Mouse (Mus musculus): Measurements from ENCODE around the gene Adamts14.
A peak's percentile ranks its signal among the peaks of the same experiment; 100 is the strongest.

Adamts14 gene

GRCm38 (mm10) chr10:61179927-61180326 is 93.3 kb downstream of the Adamts14 start:
- no peak for DNase-seq (ENCODE audit: low read depth, low spot score)

- no peak for DNase-seq (ENCODE audit: low read depth, low spot score)
Measured at GRCm38 (mm10) chr10:61178687-61179086, 94.6 kb downstream of the Adamts14 start.

DNA sequence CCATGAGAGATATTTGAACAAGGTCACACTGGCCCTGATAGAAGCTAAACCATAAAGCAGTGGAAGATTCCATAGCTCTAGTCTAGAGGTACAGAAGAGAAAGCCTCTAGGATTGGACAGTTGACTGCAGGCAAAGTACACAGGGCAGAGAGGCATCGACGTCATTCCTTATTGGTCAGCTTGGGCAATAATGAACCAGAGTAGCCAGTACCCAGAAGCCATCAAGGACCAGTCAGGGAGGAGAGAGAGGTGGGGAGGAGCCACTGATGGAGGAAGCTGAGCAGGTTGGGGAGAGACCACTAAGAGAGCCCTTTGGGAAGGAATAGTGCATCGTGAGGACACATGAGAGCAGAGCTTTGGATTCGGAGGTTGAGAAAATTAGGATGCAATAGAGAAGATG is 95.5 kb downstream of the Adamts14 start:
- no peak for DNase-seq (ENCODE audit: low read depth, low spot score)

DNA sequence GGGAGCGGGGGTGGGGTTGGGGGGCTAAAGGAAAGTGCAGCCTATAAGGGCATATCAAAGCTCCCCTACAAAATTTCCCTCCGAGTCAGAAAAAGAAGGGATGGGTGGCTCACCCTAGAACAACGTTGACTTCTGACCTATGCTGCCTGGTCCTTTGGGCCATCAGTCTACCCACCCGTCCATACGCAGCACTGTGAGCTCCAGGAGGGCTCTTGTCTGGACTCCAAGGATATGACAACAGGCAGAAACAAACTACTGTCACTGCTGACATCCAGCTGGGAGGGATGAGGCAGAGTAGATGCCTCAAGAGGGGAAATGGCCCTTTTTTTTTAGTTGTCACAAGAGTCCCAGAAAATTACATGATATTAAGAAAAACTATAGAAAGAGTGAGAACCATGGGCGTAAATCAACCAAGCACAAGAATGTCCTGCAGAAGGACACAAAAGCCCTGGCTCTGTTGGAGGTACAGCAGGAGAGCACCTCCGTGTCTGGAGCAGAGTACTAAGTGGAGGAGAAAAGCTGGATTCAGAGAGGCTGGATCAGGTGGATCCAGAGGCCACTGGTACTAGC is 96.9 kb downstream of the Adamts14 start:
- no peak for DNase-seq (ENCODE audit: low read depth, low spot score)

- peak; percentile 57 for DNase-seq (ENCODE audit: low read depth, low spot score)
Measured at GRCm38 (mm10) chr10:61175442-61176204, 97.6 kb downstream of the Adamts14 start.

- no peak for DNase-seq (ENCODE audit: low read depth, low spot score)
Measured at GRCm38 (mm10) chr10:61174711-61175441, 98.4 kb downstream of the Adamts14 start.

- no peak for DNase-seq (ENCODE audit: low read depth, low spot score)
Measured at GRCm38 (mm10) chr10:61172496-61172895, 100.7 kb downstream of the Adamts14 start.

DNA sequence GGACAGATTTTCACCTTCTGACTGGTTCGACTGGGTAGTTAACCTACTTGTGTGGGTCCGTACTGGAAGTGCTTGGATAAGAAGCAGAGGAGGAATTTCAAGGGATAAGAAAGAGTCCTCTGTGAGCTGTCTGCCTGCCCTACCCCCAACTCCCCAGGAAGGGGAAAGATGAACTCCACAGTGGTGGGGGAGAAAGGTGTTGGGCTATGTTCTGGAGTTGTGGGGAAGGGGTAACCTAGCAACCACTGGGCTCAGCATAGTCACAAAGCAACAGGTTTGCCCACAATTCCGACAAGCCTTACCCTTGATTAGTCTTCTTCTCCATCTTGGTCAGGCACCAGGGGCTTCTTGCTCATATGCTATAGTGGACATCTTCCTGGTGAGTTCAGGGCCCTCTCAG is 101.6 kb downstream of the Adamts14 start, which contains the start of gene Tbata:
Gene Tbata, plus strand, starts transcription at position 301 of the 400 bp plus-strand sequence.
- DNase-seq (ENCODE audit: low read depth, low spot score) = no peak

GRCm38 (mm10) chr10:61168393-61168792 is 104.8 kb downstream of the Adamts14 start:
- DNase-seq (ENCODE audit: low read depth, low spot score) = no peak

DNA sequence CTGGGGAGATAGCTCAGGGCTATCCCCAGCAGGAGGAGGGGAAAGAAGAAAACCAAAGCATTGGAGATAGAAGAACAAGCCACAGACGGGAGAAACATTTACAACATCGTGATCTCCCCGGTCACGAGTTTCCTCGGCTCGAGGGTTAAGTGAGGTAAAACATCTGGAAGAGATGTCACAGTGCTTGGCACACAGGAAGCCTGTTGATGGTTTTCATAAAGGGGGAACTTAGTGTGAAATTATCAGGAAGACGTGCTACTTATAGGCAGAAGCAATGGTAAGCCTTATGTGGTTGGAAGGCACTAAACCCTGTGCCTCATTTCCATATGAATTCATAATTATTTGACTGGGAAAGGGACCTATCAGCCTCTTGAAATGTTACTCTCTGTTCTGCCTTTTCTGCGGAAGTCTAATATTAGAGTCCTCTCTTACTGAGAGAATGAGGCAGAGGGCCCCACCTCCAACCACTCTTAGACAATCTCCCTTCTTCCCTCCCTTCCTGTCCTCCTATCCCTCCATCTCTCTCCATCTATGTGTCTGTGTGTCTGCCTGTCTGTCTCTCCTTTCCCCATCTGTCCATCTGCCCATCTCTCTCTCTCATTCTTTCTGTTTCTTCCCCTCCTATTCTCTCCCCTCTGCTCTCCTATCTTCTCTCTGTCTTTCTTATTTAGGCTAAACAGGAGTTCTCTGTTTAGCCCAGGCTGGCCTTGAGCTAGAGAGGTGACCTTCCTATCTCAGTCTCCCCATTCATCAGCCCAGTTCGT is 105.7 kb downstream of the Adamts14 start:
- no peak for DNase-seq (ENCODE audit: low read depth, low spot score)

- DNase-seq (ENCODE audit: low read depth, low spot score) = no peak
Measured at GRCm38 (mm10) chr10:61162366-61162765, 110.9 kb downstream of the Adamts14 start.

DNA sequence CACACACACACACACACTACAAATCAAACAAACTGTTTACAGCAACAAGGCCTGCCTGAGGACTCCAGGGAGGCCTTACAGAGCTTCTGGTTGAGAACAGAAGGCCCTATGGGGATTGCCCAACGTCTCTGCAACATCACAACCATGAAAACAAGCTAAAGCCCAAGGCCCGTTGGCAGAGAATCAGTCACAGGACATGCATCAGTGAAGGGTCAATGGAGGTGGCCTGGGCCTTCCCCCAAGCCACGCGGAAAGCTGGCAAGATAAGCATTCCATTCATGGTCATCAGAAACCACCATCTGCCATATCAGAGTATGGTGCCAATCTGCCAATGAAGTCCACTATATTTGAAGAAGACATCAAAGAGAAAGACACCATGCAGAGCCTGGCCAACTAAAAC is 112.6 kb downstream of the Adamts14 start:
- DNase-seq (ENCODE audit: low read depth, low spot score) = peak; percentile 53

DNA sequence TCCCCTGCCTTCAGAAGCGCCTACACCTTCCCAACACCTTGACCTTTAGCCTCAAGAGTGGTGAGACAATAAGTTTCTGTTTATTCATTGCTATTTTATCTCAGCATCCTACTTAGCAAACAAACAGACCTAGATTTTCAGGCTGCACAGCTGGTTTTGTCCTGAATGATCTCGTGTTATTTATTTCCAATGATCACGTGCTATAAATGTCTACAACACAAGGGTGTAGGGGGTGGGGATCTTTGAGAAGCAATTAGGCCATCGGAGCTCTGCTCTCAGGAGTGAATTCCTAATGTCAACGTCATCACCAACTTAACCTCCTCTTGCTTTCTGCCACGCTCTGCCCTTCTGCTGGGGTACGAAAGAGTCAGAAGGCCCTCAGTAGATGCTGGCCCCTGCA is 113.1 kb downstream of the Adamts14 start:
- DNase-seq (ENCODE audit: low read depth, low spot score) = no peak

- no peak for DNase-seq (ENCODE audit: low read depth, low spot score)
Measured at GRCm38 (mm10) chr10:61158594-61158993, 114.6 kb downstream of the Adamts14 start.

GRCm38 (mm10) chr10:61156453-61156852 is 116.8 kb downstream of the Adamts14 start:
- no peak for DNase-seq (ENCODE audit: low read depth, low spot score)

- DNase-seq (ENCODE audit: low read depth, low spot score) = peak; percentile 95
Measured at GRCm38 (mm10) chr10:61155611-61156010, 117.6 kb downstream of the Adamts14 start.

DNA sequence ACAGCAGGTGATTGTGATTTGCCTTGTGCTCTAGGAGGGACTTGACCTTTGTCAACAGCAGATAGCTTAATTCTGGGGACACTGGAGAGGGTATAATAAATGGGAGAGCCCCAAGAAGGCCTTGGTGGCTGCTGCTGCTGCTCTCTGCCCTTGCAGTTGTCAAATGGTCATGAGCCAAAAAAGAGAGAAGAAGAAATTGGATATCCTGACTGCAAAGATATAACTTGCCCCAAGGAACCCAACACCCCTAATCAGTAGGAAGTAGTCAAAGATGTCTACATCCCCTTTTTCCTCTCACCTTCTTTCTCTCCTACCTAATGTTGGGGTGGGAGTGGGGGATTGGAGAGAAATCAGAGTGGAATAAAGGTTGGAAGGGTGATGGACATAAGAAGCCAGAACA is 121.1 kb downstream of the Adamts14 start:
- no peak for DNase-seq (ENCODE audit: low read depth, low spot score)

DNA sequence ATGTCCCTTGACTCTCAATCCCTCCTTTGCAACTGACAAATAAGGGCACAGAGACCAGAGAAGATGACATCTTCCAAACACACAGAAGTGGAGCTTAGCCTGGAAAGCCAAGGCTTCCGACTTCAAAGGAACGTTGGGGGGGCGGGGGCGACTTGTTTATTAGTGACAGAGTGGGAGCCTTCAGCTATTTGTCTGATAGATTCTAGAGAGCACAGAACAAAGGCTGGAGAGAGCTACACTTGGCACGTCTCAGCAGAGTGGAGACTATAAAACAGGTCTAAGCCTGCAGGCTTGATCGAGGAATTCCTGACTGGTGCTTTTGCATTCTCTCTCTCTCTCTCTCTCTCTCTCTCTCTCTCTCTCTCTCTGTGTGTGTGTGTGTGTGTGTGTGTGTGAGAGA is 122.6 kb downstream of the Adamts14 start:
- DNase-seq (ENCODE audit: low read depth, low spot score) = no peak

GRCm38 (mm10) chr10:61149476-61149875 is 123.8 kb downstream of the Adamts14 start:
- DNase-seq (ENCODE audit: low read depth, low spot score) = no peak

DNA sequence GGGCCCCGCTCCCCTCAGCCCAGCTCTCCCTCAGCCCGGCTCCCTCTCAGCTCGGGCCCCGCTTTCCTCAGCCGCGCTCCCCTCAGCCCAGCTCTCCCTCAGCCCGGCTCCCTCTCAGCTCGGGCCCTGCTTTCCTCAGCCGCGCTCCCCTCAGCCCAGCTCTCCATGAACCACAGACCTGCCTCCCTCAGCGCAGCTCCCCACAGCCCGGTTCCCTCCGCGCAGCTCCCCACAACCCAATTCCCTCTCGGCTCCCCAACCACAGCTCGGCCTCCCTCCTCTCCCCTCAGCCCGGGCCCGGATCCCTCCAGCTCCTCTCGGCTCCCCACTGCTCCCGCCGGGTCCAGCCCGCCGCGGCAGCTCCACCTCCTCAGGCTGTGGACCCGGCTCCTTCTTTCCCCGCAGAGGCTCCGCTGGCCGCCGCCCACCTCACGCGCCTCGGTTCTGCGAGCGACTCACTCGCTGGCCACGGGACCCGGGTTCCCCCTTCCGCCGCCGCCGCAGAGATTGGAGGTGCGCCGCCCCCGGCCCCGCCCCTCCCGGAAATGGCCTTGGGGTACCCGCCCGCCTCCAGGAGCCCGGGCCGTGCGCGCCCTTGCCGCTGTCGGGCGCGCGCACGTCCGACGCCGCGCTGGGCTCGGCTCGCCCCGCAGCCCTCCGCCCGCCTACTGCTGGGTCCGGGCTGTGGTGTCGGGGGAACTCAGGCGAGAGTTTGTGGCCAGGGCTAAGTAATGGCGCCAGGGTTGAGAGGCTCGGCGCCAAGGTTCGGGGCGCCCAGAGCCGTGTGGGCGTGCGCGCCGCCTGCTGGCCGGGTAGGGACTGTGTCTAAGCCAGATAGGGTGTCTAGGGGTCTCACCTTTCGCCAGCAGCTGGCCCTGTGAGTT is 125.8 kb downstream of the Adamts14 start, which contains the start of gene Sgpl1:
Gene Sgpl1, minus strand, starts transcription at position 547 of the 884 bp plus-strand sequence.
- peak; percentile 83 for DNase-seq (ENCODE audit: low read depth, low spot score)

Measured in 3T3-L1 (cell line).